Mouse (Mus musculus) C2C12 (cell line): ENCODE measurements around the gene Mmd2. TPM values are rescaled to one million over a fixed set of nuclear protein-coding genes. Genes with fewer than 3 reads are reported as not detected.
A peak's percentile ranks its signal among the peaks of the same experiment; 100 is the strongest.

Experiments
- H3K27me3 ChIP-seq: one replicate; pipeline ENCODE4 v1.6.1; 2011; ENCODE audit not compliant: control insufficient read depth, insufficient read depth, insufficient read length
- H3K36me3 ChIP-seq: one replicate; pipeline ENCODE4 v1.6.1; 2011; ENCODE audit not compliant: control insufficient read depth, insufficient read depth
- H3K4me3 ChIP-seq: one replicate; pipeline ENCODE4 v1.5.1; 2011; ENCODE audit warnings: mild to moderate bottlenecking, control low read depth; ENCODE audit not compliant: poor library complexity, insufficient read depth, severe bottlenecking
- H3K79me2 ChIP-seq: one replicate; pipeline ENCODE4 v1.6.1; 2011; ENCODE audit not compliant: control insufficient read depth, insufficient read depth
- H3K79me3 ChIP-seq: one replicate; pipeline ENCODE4 v1.6.1; 2011; ENCODE audit warnings: low read depth, control low read depth
- H3ac ChIP-seq: one replicate; pipeline ENCODE3; 2011; ENCODE audit warnings: low read depth; ENCODE audit not compliant: control insufficient read depth, insufficient read length
- CEBPB ChIP-seq: IDR thresholded peaks from one replicate; pipeline ENCODE4 v1.6.1; 2011; ENCODE audit warnings: low read depth, mild to moderate bottlenecking, control low read depth, moderate library complexity
- CTCF ChIP-seq: IDR thresholded peaks from one replicate; pipeline ENCODE4 v1.5.1; 2011; ENCODE audit not compliant: control insufficient read depth, insufficient read depth, insufficient read length
- FOSL1 ChIP-seq: IDR thresholded peaks from one replicate; pipeline ENCODE4 v1.8.0; 2011; ENCODE audit warnings: mild to moderate bottlenecking, low read length; ENCODE audit not compliant: poor library complexity, insufficient read depth, severe bottlenecking
- MAX ChIP-seq: IDR thresholded peaks from one replicate; pipeline ENCODE4 v1.6.1; 2011; ENCODE audit warnings: mild to moderate bottlenecking, control low read depth
- MYOD1 ChIP-seq: IDR thresholded peaks from one replicate; pipeline ENCODE4 v1.6.1; 2011; ENCODE audit warnings: low read depth; ENCODE audit not compliant: control insufficient read depth, insufficient read length
- MYOG ChIP-seq: IDR thresholded peaks from one replicate; pipeline ENCODE4 v1.6.1; 2011; ENCODE audit not compliant: control insufficient read depth, insufficient read length; ENCODE audit errors: extremely low read depth
- USF1 ChIP-seq: IDR thresholded peaks from one replicate; pipeline ENCODE4 v1.6.1; 2011; ENCODE audit warnings: low read depth, mild to moderate bottlenecking, control low read depth, moderate library complexity
- polyA plus RNA-seq: library from polyadenylated mRNA; unstranded; fragments of >200 nt; fragmentation: generic; extraction: Trizol; gene quantifications from one replicate; pipeline ENCODE4 v1.2.1, GENCODE M21; 2012; ENCODE audit warnings: missing spikeins

Gene Mmd2
- polyA plus RNA-seq, 1 experiment = not detected

- peaks cover 1% of the 10 kb centered on the region for H3K36me3 ChIP-seq
- TF ChIP-seq MYOD1 (no peak), USF1 (no peak), CTCF (no peak), MYOG (no peak), FOSL1 (no peak), MAX (no peak), CEBPB (no peak)
- no peak overlapping the region for H3K4me3 ChIP-seq
- peaks cover 16% of the 10 kb centered on the region for H3K79me3 ChIP-seq
- peaks cover 43% of the 10 kb centered on the region for H3K79me2 ChIP-seq
- H3K27me3 ChIP-seq = no peaks in the 10 kb centered on the region
- no peak overlapping the region for H3ac ChIP-seq
These were observed 39.6 kb upstream of the Mmd2 start for GRCm38 (mm10) chr5:142648162-142648561.

GRCm38 (mm10) chr5:142641331-142642051 is 32.9 kb upstream of the Mmd2 start:
- Histone ChIP-seq H3K4me3 (no peak overlapping the region), H3K27me3 (no peaks in the 10 kb centered on the region), H3ac (no peak overlapping the region), H3K79me2 (peaks cover 12% of the 10 kb centered on the region), H3K79me3 (peaks cover 4% of the 10 kb centered on the region), H3K36me3 (peaks cover 26% of the 10 kb centered on the region)
- TF ChIP-seq CTCF (no peak), MAX (no peak), FOSL1 (no peak), MYOG (no peak), USF1 (no peak), MYOD1 (no peak), CEBPB (no peak)

GRCm38 (mm10) chr5:142640088-142640487 is 31.5 kb upstream of the Mmd2 start:
- Histone ChIP-seq H3K79me3 (peaks cover 5% of the 10 kb centered on the region), H3K27me3 (no peaks in the 10 kb centered on the region), H3ac (no peak overlapping the region), H3K79me2 (peaks cover 17% of the 10 kb centered on the region), H3K4me3 (no peak overlapping the region), H3K36me3 (peaks cover 30% of the 10 kb centered on the region)
- TF ChIP-seq FOSL1 (no peak), CTCF (no peak), USF1 (no peak), MYOG (no peak), CEBPB (no peak), MAX (no peak), MYOD1 (no peak)

- Histone ChIP-seq H3K79me2 (peaks cover 38% of the 10 kb centered on the region), H3K36me3 (peaks cover 34% of the 10 kb centered on the region), H3K79me3 (peaks cover 8% of the 10 kb centered on the region), H3ac (no peak overlapping the region), H3K27me3 (no peaks in the 10 kb centered on the region), H3K4me3 (no peak overlapping the region)
- TF ChIP-seq MYOD1 = no peak
- no peak for TF ChIP-seq CEBPB
- TF ChIP-seq FOSL1 = no peak
- TF ChIP-seq USF1 = no peak
- TF ChIP-seq CTCF = no peak
- no peak for TF ChIP-seq MAX
- no peak for TF ChIP-seq MYOG
These were observed 29.2 kb upstream of the Mmd2 start for GRCm38 (mm10) chr5:142637823-142638222.

GRCm38 (mm10) chr5:142630224-142630623 is 21.6 kb upstream of the Mmd2 start:
- peak overlapping the region; percentile 86 for H3K4me3 ChIP-seq
- peaks cover 8% of the 10 kb centered on the region for H3K36me3 ChIP-seq
- H3ac ChIP-seq = no peak overlapping the region
- no peak for TF ChIP-seq FOSL1
- no peak for TF ChIP-seq MAX
- no peak for TF ChIP-seq USF1
- no peaks in the 10 kb centered on the region for H3K27me3 ChIP-seq
- peaks cover 55% of the 10 kb centered on the region for H3K79me2 ChIP-seq
- peaks cover 28% of the 10 kb centered on the region for H3K79me3 ChIP-seq

GRCm38 (mm10) chr5:142629663-142630025 is 21.0 kb upstream of the Mmd2 start:
- no peaks in the 10 kb centered on the region for H3K27me3 ChIP-seq
- peak overlapping the region; percentile 81 for H3ac ChIP-seq
- peak overlapping the region; percentile 86 for H3K4me3 ChIP-seq
- H3K79me2 ChIP-seq = peaks cover 49% of the 10 kb centered on the region
- no peak for TF ChIP-seq CTCF
- no peak for TF ChIP-seq MAX
- TF ChIP-seq FOSL1 = no peak
- no peak for TF ChIP-seq MYOG
- TF ChIP-seq MYOD1 = no peak
- no peak for TF ChIP-seq CEBPB
- TF ChIP-seq USF1 = no peak
- peaks cover 8% of the 10 kb centered on the region for H3K36me3 ChIP-seq
- H3K79me3 ChIP-seq = peaks cover 26% of the 10 kb centered on the region
